Mouse (Mus musculus) heart, postnatal 0 days (tissue): Measurements from ENCODE around the gene Phactr1. TPM values are rescaled to one million over a fixed set of nuclear protein-coding genes. Genes with fewer than 3 reads are reported as not detected.

Experiments
- ATAC-seq: fragments of 200-750 bp; cut with Nextera tagmentation; 2 replicates; pipeline ENCODE4 v1.8.0; 2017; ENCODE audit warnings: low read depth, moderate number of reproducible peaks, moderate library complexity; ENCODE audit not compliant: insufficient read depth
- DNase-seq: peaks from one replicate; pipeline ENCODE4 v3.0.0-alpha.2; 2016; ENCODE audit warnings: low spot score
- H3K27ac ChIP-seq: fragments of 300-500 bp; sonication (generic); 2 replicates; pipeline ENCODE4 v1.5.1; 2014; ENCODE audit warnings: low read depth, mild to moderate bottlenecking
- H3K27me3 ChIP-seq: fragments of 300-500 bp; sonication (generic); 2 replicates; pipeline ENCODE4 v1.6.1; 2014; ENCODE audit warnings: low read length, mixed read lengths; ENCODE audit not compliant: control insufficient read depth, insufficient read depth
- H3K36me3 ChIP-seq: fragments of 300-500 bp; sonication (generic); replicated peaks from 2 replicates; pipeline ENCODE4 v1.6.1; 2014; ENCODE audit warnings: low read length, mixed read lengths; ENCODE audit not compliant: control insufficient read depth, insufficient read depth
- H3K4me1 ChIP-seq: fragments of 300-500 bp; sonication (generic); 2 replicates; pipeline ENCODE4 v1.6.1; 2014; ENCODE audit warnings: antibody characterized with exemption; ENCODE audit not compliant: control insufficient read depth, insufficient read depth
- H3K4me2 ChIP-seq: fragments of 300-500 bp; sonication (generic); 2 replicates; pipeline ENCODE4 v1.6.1; 2014; ENCODE audit warnings: low read depth, mild to moderate bottlenecking, low read length, moderate library complexity
- H3K4me3 ChIP-seq: fragments of 300-500 bp; sonication (generic); 2 replicates; pipeline ENCODE4 v1.5.1; 2014; ENCODE audit warnings: low read depth, low read length
- H3K9ac ChIP-seq: fragments of 300-500 bp; sonication (generic); replicated peaks from 2 replicates; pipeline ENCODE4 v1.6.1; 2014; ENCODE audit warnings: low read depth, low read length, mixed read lengths
- H3K9me3 ChIP-seq: fragments of 300-500 bp; sonication (generic); replicated peaks from 2 replicates; pipeline ENCODE4 v1.6.1; 2016; ENCODE audit warnings: low read length; ENCODE audit not compliant: control insufficient read depth
- CTCF ChIP-seq: IDR thresholded peaks from 2 replicates; pipeline ENCODE4 v1.5.1; 2016; ENCODE audit warnings: antibody characterized with exemption, control low read depth, low read depth
- EP300 ChIP-seq: IDR thresholded peaks from 2 replicates; pipeline ENCODE4 v1.6.1; 2016; ENCODE audit warnings: antibody characterized with exemption, low read depth
- WGBS: fragments of 180-500 bp; shearing (Covaris S2); extraction: QIAGEN DNeasy Blood & Tissue Kit; methylation state at CpG from one replicate; pipeline ENCODE4 v1.1.7; 2014; 5-methylcytosine and 5-hydroxymethylcytosine counted together
- polyA plus RNA-seq: library from polyadenylated mRNA; unstranded; fragments of >200 nt; fragmentation: Nextera tagmentation; extraction: Ambion mirVana; gene quantifications from 2 replicates; pipeline ENCODE4 v1.2.1, GENCODE M21; 2015
- total RNA-seq: library from RNA; depleted of rRNA; stranded (reverse); fragments of >200 nt; gene quantifications from 2 replicates; pipeline ENCODE4 v1.2.3, GENCODE M21; 2014; ENCODE audit warnings: low replicate concordance

Phactr1 gene
- total and polyA plus RNA-seq, 2 experiments from 2014 or later, result 1.6 to 4.8 TPM

DNA sequence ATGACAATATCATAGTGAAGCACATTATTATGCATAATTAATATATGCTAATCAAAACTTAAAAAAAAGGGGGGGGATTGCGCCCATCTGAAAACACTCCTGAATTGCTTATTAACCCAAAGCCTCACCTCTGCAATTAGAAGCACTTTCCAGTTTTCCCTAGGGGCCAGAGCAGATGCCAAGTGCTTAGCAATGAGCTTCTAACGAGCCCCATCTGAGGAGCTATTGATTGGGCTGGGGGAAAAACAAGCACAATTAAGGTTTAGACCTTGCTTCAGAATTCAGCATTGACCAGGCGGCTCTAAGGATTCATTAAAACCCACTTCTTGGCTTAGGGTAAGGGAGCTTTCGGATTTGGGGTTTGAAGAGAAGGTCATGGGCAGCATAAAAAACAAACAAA, 311.9 kb downstream of the Phactr1 start:
- no peak for DNase-seq
- no peak overlapping the region for H3K4me3 ChIP-seq
- peaks cover 13% of the 10 kb centered on the region; the same call in 1 of the 2 replicates for H3K4me1 ChIP-seq
- H3K4me2 ChIP-seq, result no peak overlapping the region
- peaks cover 3% of the 10 kb centered on the region; the same call in 1 of the 2 replicates for H3K9me3 ChIP-seq
- no peak overlapping the region for H3K9ac ChIP-seq
- no peak overlapping the region for H3K27ac ChIP-seq
- TF ChIP-seq CTCF (no peak), EP300 (no peak)
- ATAC-seq, result no peak
- 78% methylated on average over 4 of the region's 4 CpGs for WGBS
- H3K36me3 ChIP-seq, result no peaks in the 10 kb centered on the region
- no peaks in the 10 kb centered on the region for H3K27me3 ChIP-seq

DNA sequence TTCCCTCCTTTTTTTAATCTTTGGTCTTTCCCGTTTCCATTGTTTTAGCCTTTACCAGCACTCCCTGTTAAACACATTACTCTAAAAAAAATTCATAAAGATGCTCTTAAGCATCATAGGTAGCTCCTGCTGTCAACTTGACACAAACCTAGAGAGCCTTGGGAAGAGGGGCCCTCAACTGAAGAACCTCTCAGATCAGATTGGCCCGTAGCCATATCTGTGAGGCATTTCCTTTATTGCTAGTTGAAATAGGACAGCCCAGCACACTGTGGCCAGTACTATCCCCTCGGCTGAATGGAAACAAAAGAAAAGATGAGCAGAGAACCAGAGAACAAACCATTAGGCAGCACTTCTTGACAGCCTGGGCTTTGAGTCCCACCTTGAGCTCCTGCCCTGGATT, 313.9 kb downstream of the Phactr1 start:
- H3K4me3 ChIP-seq, result no peak overlapping the region
- peaks cover 3% of the 10 kb centered on the region; the same call in 1 of the 2 replicates for H3K9me3 ChIP-seq
- no peaks in the 10 kb centered on the region for H3K4me1 ChIP-seq
- WGBS, result 56% methylated on average over 3 of the region's 3 CpGs
- no peaks in the 10 kb centered on the region for H3K27me3 ChIP-seq
- no peaks in the 10 kb centered on the region for H3K36me3 ChIP-seq
- H3K9ac ChIP-seq, result no peak overlapping the region
- no peak overlapping the region for H3K27ac ChIP-seq
- TF ChIP-seq EP300 (no peak), CTCF (no peak)
- ATAC-seq (no peak), DNase-seq (no peak)
- no peak overlapping the region for H3K4me2 ChIP-seq

DNA sequence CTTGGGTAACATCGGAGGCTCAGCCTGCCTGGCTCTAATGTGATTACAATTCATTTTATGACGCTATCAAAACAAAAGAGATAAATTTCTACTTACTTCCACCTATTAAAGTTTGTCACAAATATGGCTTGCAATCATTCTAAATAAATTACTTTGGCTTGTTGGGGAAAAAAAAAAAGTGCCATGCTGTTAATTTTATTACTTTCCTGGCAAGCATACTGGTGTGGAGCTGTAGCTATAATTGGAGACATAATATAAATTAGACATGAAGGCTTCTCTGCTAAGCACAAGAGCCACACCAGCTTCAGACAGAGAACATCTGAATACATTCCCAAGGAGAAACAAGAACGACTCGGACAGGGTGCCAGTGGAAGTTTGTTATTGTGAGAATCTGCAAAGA, 315.8 kb downstream of the Phactr1 start:
- H3K9me3 ChIP-seq, result peaks cover 7% of the 10 kb centered on the region; the same call in 1 of the 2 replicates
- no peak for ATAC-seq
- no peak overlapping the region for H3K9ac ChIP-seq
- no peak for TF ChIP-seq EP300
- no peak for TF ChIP-seq CTCF
- no peaks in the 10 kb centered on the region for H3K36me3 ChIP-seq
- no peaks in the 10 kb centered on the region for H3K27me3 ChIP-seq
- H3K4me2 ChIP-seq, result no peak overlapping the region
- 83% methylated on average over 4 of the region's 4 CpGs for WGBS
- H3K27ac ChIP-seq, result no peak overlapping the region
- no peak overlapping the region for H3K4me3 ChIP-seq
- DNase-seq, result no peak
- H3K4me1 ChIP-seq, result no peaks in the 10 kb centered on the region

DNA sequence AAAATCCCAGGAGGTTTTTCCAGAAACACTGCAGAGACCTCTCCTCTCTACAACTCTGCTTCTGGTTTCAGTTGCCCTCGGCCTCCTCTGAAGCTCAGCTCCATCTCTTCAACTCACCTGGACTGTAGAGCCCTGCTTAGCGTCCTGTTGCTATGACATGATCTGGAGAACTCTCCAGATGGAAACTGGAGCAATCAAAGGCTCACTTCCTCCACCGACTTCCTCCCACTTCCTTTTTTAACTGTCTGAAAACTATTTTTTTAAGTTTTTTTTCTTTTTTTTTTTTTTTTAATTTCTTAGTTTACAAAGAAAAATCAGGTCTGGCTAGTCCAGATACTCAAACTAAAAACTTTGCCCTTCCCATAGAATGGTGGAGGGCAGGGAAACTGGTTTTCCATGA, 318.9 kb downstream of the Phactr1 start:
- no peak overlapping the region for H3K9ac ChIP-seq
- H3K4me1 ChIP-seq, result no peaks in the 10 kb centered on the region
- no peak for TF ChIP-seq EP300
- TF ChIP-seq CTCF, result no peak
- H3K27ac ChIP-seq, result no peak overlapping the region
- no peaks in the 10 kb centered on the region for H3K36me3 ChIP-seq
- ATAC-seq (no peak), DNase-seq (no peak)
- no peak overlapping the region for H3K4me2 ChIP-seq
- H3K4me3 ChIP-seq, result no peak overlapping the region
- 0 out of 2 replicates have a peak, but pooled peaks cover 4% of the 10 kb centered on the region for H3K9me3 ChIP-seq
- 65% methylated on average over 3 of the region's 3 CpGs for WGBS
- no peaks in the 10 kb centered on the region for H3K27me3 ChIP-seq

DNA sequence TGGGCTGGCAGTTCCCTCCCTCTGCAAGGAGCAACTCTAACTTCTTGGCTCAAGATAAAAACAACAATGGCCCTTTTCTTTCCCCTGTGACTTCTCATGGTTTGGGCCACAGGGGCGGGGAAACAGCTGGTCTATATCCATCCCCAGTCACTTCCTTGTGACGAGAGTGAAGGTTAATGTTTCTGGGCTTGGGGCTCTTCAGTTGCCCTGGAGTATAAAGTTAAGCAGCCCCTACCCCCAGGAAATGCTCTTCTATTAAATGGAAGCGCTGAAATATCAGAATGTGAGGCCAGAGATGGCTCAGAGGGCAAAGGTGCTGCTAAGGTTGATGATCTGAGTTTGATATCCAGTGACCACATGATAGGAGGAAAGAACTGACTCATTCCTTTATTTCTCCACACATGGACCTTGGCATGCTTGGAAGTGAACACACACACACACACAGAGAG, 324.7 kb downstream of the Phactr1 start:
- H3K27ac ChIP-seq, result no peak overlapping the region
- no peak overlapping the region for H3K9ac ChIP-seq
- H3K4me1 ChIP-seq, result no peaks in the 10 kb centered on the region
- peak; percentile 47; the same call in 1 of the 2 replicates for ATAC-seq
- WGBS, result 23% methylated on average over 3 of the region's 3 CpGs
- TF ChIP-seq CTCF, result no peak
- TF ChIP-seq EP300, result no peak
- H3K36me3 ChIP-seq, result no peaks in the 10 kb centered on the region
- H3K9me3 ChIP-seq, result no peaks in the 10 kb centered on the region
- H3K4me3 ChIP-seq, result no peak overlapping the region
- DNase-seq, result peak; percentile 31
- no peak overlapping the region for H3K4me2 ChIP-seq
- H3K27me3 ChIP-seq, result no peaks in the 10 kb centered on the region

DNA sequence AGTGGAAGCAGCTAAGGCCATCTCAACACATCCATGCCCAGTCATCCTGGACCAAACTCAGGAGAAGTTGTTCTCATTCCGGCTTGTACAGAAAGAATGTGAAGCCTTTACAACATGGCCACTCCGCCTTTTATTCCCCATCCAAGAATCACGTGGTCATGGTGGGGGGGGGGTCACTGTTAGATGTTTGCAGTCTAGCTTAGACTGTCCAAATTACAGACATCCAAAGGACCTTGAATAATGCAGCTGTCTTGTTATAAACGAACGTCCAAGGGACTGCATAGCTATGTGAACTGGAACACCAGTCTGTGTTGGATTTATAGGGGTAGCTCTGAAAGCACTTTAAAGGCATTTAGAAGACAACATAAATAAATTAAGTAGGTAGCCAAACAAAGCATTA, 328.0 kb downstream of the Phactr1 start:
- Histone ChIP-seq H3K36me3 (no peaks in the 10 kb centered on the region), H3K27ac (no peak overlapping the region), H3K4me1 (no peaks in the 10 kb centered on the region), H3K4me2 (no peak overlapping the region), H3K9ac (no peak overlapping the region), H3K9me3 (no peaks in the 10 kb centered on the region), H3K27me3 (no peaks in the 10 kb centered on the region), H3K4me3 (no peak overlapping the region)
- no peak for TF ChIP-seq CTCF
- TF ChIP-seq EP300, result no peak
- ATAC-seq, result no peak
- 76% methylated on average over 5 of the region's 5 CpGs for WGBS
- no peak for DNase-seq
